Mouse (Mus musculus) right cerebral cortex, adult 2 months (tissue): ENCODE data around the gene Celsr2.

ENCODE experiments used
- DNase-seq, 2 experiments: peaks; one replicate each; pipeline ENCODE4 v3.0.0; 2021 to 2022; ENCODE audit warnings: low spot score in 2 of 2

Celsr2 gene

DNA sequence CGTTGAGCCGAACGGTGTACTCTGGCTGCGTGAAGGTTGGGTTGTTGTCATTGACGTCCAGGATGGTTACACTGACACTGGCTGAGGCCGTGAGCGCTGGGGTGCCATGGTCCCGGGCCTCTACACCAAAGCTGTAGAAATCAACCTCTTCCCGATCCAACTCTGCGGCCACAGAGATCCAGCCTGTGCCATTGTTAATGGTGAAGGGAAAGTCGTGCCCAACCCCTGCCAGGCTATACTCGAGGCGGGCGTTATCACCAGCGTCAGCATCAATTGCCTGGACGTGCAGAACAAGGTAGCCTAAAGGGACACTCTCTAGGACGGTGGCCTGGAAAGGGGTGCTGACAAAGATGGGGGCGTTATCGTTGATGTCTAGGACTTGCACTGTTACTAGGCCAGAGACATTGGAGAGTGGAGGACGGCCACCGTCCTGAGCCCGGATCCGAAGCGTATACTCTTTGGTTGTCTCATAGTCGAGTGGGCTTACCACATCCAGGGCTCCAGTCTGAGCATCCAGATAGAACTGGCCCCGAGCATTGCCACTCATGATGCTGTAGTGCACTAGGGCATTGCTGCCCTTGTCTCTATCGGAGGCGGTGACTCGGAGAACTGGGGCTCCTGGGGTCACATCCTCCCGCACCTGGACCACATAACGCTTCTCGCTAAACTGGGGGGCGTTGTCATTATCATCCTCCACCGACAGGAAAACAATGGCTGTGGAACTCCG is 1.6 kb downstream of the Celsr2 start:
- no peak for DNase-seq

DNA sequence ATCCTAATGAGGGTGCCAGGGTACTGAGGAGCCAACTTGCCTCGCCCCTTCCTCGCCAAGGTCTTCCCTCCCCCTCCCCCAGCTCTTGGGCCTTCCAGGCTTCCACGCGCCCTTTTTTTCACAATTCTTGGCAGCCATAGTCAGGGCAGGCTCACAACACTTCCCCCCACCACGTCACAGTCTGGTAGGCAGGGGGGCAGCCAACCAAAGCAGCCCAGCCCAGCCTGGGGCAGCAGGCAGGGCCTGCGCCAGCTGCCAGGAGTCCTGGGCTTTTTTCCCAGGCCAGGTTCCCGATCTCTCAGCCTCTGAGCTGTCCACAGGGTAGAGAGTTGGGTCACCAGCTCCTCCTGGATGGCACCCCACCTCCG is 3.6 kb downstream of the Celsr2 start:
- DNase-seq = peak in 1 of 2 experiments; percentile 57

DNA sequence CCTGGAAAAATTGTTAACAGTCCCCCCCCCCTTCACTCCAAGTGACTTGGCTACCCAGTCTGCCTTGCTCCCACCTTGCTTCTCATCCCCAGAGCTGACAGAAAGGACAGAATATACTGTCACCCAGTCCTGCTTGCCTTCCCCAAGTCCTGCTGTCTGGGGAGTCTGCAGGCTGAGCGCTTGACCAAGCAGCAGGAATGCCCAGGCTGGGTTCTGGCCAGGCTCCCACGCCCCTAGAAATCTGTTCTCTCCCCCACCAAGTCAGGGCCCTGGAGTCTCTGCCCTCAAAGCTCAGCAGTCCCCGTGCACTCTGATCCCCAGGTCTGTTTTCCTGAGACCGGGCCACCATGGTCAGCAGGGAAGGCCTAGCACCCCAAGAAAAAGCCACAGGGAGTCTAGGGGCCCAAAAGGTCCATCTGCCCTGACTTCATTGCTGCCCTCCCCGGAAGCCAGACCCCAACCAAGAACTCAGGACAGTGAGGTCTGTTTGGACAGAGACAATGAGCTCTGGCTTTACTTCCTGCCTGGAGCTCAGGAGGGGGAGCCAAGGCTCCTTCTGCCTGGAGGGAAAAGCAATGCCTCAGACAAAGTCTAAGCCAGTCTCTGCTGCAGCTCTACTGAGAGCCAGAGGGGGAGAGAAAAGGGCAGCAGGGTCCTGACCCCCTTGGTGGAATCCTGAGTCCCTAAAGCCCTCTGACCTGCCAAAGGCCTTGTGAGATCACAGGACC is 4.2 kb downstream of the Celsr2 start:
- no peak for DNase-seq

DNA sequence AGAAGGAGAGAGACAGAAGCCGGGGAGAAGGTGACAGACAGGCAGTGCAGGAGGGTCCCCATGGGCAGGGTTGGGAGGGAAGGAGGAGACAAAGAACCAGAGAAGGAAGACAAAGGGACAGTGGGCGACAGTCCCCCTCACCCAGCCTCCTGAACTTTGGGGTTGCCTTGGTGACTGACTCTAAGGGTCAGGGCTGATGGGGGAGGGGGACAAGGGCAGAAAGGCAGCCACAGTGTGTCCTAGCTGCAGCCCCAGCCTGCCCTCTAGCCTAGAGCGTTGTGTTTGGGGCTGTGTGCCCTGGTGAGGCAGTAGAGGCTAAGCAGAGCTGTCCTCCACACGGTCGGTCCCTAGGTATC is 5.0 kb downstream of the Celsr2 start:
- DNase-seq = no peak

DNA sequence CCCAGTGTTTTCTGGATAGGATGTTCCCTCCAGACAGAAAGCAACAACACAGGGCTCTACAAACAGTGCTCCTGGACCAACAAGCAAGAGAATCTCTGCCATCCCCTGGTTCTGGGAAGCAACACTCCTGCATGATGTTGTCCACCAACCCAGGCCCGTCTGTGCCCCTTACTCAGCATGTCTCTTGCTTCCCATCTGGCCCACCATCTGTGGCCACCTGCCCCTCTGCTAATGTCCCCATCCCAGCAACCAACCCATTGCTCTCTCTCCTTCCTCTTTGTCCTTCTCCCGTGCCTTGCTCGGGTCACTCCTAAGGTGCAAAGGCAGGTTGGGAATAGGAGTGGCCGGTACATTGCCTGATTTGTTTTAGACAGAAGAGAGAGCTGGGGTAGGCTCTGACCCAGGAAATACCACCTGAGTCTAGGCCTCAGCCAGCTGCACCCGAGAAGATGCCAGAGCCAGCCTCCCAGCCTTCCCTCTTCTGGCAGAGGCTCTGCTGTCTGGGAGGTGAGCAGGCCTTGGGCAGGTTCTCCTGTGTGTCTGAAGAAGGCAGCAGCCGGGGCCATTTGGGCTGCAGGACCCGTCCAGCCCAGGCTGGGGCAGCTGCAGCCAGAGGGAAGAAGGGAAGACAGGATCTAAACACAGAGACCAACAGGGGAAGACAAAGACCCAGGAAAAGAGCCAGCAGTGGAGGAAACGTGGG is 5.5 kb downstream of the Celsr2 start:
- no peak for DNase-seq

DNA sequence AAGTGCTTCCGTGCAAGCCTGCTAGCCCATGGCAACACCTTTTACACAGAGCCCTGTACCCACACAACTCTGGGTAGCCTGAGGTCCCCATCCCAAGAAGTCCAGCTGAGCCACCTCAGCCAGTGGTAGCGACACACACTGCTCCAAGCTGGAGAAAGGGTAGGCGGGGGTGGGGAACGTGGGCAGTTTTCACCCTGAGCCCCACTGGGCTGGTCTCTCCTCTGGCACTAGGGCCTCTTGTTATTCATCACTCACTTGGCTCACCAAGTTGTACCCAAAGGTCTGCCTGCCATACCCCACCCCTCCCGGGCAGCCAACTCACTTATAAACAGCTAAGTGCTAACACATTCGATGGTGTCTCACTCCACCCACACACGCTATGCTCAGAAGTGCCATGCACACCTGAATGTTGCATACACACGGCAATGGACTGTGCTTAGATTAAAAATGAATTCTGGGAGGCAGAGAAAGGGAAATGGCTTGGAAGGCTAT is 6.8 kb downstream of the Celsr2 start:
- DNase-seq = peak in 1 of 2 experiments; percentile 32

DNA sequence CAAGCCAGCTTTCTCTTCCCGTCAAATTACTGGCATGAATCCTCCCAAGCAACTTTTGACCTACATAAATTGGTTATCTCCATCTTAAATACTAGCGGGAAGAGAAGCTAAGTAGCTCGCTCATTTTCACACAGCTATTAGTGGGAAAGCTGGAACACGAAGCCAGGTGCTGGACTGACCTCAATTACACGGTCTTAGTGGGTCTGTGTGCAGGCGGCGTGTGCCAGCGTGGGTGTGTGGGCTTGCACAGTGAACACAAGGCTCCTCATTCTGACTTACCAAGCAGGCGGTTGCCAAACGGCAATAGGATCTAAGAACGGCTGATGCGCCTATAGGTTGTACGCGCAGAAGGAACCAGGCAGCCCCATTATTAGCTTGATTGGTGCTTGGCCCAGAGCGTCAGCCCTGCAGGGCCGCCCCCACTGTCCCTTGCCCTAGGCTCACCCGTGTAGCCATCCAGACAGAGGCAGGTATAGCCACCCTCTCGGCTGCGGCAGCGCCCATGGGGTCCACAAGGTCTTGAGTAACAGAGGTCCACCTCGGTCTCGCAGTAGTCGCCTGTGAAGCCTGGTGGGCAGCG is 9.0 kb downstream of the Celsr2 start:
- peak; percentile 70 to 74 for DNase-seq

DNA sequence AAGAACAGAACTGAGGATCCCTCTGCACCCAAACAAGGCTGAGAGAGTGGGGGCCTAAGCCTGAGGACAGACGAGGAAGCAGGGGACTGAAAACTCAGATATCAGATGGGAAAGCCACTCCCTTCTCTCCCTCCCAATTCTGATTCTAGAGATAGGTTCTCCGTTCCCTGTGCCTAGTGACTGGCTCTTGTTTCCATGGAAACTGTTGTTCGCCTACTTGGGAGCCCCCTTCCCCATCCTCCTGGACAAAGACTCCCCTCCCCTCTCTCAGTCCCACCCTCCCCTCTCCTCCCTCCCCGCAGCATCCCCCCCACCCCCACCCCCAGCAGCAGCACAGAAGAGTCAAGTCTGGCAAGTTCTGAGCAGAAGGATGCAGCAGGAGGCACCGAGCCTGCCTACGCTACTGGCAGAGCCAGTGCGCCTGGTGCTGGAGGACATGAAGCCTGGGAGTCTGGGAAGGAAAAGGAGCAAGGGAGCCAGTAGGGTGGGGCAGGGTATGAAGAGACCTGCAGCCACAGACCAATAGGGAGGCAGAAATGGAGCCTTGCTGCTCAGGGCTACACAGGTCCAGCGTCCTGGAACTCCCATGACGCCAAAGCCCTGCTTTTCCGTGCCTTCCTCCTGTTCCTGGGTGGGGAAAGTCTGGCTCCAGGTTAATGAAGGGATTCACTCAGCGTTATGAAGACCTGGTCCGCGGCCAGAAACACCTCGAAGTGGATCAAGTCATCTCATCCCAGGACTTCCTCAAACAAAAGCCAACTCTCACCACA is 9.6 kb downstream of the Celsr2 start:
- DNase-seq = peak; percentile 71 to 74

DNA sequence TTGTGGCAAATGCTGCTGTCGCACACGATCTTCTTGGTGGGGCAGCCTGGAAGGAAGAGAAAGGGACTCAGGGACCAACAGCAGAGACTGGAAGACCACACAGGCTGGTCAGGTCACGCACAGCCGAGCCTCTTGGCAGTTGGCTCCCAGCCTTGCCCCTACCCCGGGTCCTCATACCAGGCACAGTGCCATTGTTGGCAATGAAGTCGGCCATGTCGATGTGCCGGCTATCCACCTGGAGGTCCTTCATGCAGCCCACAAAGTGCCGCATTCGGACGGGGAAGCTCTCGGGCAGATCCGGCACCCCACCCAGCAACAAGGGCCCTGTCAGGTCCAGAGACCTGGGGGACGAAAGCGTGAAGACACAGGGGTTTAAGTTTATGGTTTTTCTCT is 12.8 kb downstream of the Celsr2 start:
- no peak for DNase-seq

DNA sequence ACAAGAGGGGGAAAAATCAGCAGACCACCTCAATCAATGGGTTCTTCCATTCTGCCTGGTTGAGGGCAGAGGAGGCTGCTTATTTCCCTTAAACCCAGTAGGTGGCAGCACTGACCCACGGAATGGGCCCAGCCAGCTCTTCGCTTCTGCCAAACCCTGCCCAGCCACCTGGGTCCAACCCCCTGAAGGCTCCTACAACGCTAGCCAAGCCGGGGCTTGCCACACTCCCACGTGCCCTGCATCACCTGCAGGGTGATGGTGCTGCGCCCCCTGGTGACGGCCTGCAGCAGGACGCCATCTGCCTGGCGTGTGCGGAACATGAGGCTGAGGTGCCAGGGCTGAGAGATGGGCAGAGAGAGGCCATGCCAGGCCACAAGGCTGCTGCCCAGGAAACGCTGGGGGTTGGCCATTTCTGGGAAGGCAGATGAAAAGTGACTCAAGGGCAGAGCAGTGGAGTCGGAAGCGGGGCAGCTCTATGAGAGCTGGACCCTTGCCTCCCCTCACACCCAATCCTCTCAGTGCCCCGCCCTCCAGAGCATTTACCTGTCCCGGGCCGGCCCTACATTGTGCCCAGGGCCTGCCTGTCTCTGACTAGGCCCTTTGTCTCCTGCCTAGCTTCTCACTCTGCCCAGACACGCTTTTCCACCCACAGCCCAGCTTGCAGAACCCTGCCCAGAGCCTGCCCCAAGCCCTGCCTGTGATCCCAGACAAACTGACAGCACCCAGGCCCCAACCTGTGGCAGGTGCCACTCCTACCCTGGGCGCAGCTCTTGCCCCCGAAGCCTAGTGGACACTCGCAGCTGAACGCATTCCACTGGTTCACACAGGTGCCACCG is 13.4 kb downstream of the Celsr2 start:
- DNase-seq = peak; percentile 72 to 77

DNA sequence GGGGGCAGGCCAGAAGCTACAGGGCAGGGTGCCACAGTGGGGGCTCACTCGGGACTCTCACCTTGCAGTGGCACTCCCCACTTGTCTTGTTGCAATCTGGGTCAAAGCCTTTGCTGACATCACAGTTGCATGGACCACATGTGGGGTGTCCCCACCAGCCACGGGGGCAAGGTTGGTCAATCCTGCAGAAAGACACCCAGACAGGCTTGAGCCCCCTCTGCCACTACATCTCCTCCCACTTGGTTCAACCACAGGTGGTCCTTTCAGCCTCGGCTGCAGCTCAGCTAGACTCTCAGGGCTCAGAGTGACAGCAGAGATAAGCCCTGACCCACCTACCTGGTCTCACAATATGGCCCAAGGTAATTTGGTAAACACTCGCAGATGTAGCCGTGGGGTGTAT is 14.9 kb downstream of the Celsr2 start:
- DNase-seq = no peak

DNA sequence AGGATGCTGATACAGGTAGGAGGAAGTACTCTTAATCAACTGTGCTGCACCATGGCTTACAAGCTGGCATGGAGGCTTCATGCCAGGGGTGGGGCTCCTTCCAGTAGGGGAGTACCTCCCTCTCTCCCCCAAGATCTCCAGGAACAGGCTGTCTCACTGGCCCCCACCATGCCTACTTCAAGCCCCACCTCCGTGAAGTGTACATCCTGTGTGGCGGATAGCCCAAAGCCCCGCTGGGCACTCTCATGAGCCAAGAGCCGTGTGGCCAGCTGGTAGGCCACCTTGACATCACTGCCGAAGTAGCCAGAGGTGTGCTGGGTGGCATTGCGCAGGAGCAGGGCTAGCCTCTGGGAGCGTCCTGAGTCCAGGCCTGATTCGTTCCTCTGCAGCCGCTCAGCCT is 17.1 kb downstream of the Celsr2 start:
- no peak for DNase-seq

DNA sequence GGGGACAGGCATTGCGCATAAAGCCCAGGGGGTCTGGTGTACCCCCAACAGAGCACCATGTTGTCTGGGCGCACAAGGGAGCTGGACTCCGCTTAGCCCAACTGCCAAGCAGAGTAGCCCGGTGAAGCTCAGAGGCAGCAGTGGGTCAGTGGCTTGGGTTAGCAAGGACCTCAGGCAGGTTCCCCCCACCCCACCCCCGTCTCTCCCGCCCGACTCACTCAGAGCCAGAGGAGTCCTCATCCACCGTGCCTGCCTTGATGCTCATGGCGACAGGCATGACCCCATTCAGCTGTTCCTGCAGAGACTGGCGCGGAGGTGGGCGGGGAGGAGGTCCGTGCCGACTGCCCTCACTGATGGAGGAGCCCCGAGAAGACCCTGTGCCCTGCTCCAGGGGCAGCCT is 22.6 kb downstream of the Celsr2 start:
- no peak for DNase-seq

DNA sequence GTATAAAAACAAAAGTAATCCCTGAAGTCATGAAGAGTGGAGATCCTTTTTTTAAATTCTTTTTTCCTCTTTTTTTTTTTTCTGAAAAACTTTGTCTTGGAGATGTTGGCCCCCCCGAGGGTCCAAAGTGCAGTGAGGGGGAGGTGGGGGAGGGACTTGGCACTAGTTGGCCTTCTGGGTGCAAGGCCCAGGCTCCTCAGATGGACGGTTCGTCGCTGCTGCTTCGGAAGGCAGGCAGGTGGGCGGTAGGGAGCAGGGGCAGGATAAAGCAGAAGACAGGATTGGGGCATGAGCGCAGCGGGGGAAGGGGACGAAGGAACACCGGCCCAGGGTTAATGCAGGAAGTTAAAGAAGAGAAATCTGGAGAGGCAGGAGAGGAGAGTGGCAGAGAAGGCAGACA is 23.1 kb downstream of the Celsr2 start:
- DNase-seq = no peak

DNA sequence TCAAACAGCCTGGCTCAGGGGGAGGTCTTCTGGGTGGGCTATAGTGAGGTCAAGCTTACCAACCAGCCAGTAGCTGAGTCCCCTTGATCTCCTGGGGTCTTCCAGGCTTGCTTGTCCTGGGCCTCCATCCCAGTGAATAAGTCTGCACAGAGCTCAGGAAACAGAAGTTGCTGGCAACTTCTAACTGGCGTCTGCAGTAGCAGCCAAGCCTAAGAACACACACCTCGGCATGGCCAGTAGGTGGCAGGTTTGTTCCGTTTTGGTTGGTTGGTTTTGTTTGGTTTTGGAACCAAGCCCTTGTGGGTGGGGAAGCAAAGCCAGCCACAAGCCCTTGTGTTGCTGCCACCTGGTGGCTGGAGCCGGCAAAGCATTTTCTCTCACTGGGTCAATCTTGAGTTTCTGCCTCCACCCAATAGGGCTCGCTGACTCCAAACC is 26.2 kb downstream of the Celsr2 start:
- DNase-seq = peak; percentile 98 to 99

DNA sequence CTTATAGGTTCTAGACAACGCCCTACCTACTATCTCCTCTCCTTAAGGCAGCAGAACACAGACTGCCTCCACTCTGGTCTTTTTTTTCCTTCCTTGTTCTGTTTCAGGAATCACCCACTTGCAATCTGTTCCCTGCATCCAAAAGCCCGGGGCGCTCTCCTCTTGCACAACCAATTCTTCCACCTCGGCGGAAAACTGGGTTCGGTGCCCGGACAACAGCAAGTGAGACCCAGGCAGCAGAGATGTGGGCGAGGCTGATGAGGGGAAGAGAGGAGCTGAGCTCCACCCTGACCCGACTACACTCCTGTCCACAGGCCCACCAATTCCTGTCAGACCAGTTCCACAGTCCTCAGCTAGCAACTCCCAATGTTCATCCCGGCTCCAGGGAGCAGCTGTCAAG is 29.2 kb downstream of the Celsr2 start:
- peak; percentile 82 for DNase-seq

DNA sequence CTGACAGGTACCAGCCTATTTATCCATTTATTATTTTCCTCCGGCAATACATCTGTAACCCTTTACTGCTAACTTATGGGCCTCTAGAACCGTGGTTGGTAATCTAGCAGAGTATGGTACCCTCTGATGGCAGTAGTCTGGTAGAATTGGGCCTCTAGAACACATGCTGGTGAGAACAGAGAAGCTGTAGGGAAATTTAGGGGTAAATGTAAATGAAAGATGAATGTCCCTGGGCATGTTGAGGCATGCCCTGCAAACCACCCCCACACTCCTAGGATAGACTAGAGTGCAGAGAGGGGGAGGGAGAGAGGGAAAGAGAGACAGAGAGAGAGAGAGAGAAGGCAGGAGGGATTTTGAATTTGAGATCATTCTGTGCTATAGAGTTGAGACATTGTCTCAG is 30.9 kb downstream of the Celsr2 start:
- DNase-seq = no peak

DNA sequence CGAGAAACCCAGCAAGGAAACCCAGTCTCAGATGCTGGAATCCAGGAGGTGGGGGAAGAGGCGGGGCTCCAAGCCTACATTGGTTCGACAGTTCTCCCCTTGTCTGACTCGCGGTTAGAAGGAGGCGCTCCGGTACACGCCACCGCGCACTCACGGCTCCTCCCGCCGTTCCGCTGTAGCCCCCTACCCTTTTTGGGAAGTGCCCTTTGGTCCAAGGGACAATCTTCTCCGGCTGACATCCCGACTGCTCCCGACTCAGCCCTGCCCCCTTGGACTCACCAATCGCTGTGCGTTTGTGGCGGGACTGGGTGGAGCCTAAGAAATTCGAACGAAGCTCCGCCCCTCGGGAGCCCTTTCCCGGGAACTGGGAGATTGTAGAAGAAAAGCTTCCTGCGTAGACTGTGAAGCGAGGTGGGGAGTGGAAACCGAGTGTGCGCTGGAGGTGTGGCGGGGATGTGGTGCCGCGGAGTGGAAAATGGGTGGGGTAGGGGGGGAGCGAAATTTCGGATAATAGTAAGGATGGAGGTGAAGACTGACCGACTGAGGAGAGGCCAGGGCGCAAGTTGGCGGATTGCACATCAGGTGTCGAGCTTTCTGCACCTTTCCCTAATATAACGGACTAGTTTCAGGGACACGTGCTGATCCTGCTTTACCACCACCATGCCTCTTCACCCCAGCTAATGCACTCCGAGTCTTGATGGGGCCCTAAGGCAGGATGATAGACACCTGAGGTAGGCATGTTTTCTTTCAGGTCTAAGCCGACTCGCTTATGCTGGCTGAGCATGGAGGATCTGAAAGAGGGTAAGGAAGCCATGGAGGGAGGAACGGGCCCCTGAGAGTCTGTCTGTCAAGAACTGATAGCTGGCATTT is 31.6 kb downstream of the Celsr2 start, which contains the start of gene Psrc1:
TSS of gene Psrc1 (plus strand) at position 355 of the 870 bp plus-strand sequence.
- DNase-seq = peak; percentile 87 to 90
